Mouse (Mus musculus): ENCODE data around the gene Sptbn4.

Sptbn4 gene

DNA sequence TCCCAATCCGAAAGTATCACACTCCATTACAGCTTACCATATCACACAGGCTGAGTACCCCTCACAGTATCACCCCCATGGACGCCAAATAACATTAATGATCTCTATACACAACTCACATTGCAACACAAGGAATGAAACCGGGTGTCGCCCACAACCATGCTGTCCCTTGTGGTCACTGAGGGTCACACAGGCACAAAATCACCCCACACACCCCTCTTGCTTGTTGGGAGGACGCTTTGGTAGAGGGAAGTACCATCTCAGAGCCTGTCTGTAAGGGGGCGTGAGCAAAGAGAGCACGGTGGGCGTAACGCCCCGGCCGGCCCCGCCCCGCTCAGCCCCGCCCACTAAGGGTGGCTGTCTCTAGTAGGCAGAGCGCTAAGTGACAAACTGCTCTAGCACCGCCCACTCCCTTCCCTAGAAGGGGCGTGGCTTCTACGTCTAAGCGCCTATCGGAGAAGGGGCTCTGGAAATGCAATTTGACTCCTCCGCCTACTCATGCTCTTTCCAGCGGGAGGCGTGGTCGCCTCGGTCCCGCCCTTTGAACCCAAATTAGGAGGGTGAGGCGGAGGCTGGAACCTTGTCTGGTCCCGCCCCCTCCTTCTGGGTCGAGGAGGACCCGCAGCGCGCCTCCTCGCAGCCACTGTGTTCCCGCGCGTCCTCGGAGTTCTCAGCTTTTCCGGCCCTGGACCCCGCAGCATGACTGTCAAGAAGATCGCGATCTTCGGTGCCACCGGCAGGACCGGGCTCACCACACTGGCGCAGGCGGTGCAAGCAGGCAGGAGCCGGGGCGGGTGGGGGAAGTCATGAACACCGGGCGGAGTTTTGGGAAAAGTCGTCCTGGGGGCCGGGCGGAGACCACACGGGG is at the start of gene Sptbn4, which contains the start of gene Blvrb:
TSS of gene Sptbn4 (minus strand) at position 268 of the 868 bp plus-strand sequence.
TSS of gene Blvrb (plus strand) at position 560 of the 868 bp plus-strand sequence.
- peak; percentile 96 for DNase-seq (ENCODE audit: low spot score)

DNA sequence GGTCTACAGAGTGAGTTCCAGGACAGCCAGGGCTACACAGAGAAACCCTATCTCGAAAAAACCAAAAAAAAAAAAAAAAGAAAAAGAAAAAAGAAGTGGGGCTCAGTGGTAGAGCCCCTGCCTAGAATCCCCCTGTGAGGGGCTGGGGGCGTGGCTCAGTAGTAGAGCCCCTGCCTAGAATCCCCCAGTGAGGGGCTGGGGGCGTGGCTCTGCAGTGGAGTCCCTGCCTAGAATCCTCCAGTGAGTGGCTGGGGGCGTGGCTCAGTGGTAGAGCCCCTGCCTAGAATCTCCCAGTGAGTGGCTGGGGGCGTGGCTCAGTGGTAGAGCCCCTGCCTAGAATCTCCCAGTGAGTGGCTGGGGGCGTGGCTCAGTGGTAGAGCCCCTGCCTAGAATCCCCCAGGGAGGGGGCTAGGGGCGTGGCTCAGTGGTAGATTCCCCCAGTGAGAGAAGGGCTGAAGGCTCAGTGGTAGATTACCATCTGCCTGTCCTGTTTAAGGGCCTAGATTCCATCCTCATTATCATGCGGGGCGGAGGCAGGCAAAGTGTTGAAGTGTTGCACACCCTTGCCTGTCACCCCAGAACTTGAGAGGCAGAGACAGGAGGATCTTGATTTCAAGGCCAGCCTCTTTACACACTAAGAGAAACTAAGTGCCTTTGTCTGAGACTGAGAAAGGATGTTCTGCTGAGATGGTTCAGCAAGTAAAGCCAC is 47.3 kb upstream of the Sptbn4 start:
- DNase-seq (ENCODE audit: low spot score), result peak; percentile 36

DNA sequence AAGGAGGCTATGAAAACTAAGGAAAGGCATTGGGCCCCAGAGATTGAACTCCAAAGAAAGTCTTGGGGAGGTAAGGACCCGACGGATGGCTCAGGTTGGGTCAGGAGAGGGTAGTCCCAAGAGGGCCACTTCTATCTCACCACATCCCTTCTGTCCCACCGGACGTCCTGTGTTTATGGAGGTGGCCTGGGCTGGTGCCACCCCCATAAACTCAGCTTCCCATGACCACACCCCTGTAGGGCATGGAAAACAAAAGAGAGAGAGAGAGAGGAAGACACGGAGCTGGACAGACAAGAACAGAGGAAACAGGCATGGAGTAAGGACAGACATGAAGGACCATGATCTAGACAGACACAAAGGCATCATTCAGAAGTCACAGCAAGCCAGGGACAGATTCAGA is 46.0 kb upstream of the Sptbn4 start:
- no peak for DNase-seq (ENCODE audit: low spot score)

DNA sequence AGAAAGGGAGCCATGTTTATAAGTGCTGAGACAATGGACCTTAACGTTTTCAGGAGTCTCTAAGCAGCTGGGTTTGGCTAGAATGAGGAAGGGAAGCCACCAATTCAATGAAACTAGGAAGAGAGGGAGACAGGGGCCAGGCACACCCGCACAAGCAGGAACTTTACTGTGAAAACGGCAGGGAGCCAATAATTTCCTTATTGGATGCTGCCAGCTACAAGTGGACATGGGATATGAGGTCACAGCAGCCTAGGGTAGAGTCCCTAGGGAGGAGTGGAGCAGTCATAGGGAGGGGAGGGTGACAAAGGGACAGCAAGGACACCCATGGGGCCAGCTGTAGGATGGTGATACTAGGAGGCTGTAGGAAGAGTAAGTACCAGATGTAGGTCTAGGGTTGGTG is 45.5 kb upstream of the Sptbn4 start:
- DNase-seq (ENCODE audit: low spot score), result no peak

DNA sequence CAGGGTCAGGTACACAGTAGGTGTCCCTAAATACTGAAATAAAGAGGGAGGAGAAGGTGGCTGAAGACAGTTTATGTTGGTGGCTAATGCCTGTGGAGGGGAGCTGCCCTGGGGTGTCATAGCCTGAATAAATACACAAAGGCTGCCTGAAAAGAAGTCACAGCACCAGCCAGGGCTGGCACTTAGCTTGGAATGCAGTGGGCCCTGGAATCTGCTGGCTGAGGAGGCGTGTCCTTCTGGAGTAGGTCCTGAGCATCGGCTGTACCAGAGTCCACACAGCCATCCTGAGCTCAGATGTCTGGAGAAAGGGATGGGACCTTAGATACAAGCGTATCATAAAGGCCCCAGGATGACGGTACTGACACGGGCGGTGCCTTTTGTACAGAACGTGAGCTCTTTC is 44.4 kb upstream of the Sptbn4 start:
- DNase-seq (ENCODE audit: low spot score), result no peak

DNA sequence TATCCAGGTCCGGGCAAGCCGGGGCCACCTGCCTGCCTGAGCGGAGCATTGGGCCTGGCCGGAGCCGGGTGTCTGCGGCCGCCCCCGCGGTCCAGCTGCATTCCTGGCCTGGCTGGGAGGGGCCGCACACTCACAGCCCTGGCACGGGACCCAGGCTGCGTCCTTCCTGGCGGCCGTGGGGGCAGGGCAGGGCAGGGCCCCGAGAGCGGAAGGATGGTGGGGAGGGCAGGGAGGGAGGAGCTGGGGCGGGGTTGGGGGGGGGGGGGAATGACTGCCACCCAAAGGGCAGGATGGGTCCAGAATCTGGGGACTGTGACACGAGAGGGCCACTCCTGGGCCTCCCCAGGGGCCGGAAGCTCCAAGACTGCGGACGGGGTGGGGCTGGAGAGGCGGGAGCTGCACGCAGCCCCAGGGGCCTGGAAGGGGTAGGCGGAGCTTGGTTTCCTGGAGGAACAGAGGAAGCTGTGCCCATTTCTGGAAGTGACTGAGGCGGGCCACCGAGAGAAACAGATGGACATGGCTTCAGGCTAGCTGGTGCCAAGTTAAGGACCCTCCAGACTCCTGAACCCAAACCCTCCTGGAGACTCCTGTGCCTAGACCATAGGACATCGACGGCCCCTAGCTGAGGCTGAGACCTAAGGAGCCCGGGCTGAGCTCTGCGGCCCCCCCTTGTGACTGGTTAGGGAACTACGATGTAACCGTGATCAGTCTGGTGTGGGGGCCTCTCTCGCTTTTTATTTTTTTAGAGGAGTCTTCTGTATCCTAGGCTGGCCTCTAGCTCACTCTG is 43.2 kb upstream of the Sptbn4 start:
- DNase-seq (ENCODE audit: low spot score), result peak; percentile 87

DNA sequence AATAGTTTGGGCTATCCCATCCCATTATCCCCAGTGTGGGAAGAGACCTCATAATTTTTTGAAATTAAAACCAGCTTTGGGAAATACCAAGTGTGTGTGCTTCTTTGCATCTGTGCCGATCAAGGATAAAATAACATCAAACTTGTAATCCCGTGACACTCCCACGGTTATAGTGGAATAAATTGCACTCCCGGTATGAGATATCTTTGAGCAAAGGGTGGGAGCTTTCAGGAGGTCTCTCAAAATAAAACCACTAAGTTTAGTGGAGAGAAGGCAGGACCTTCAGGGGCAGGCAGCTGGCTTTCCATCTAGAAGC is 42.7 kb upstream of the Sptbn4 start:
- DNase-seq (ENCODE audit: low spot score), result no peak

DNA sequence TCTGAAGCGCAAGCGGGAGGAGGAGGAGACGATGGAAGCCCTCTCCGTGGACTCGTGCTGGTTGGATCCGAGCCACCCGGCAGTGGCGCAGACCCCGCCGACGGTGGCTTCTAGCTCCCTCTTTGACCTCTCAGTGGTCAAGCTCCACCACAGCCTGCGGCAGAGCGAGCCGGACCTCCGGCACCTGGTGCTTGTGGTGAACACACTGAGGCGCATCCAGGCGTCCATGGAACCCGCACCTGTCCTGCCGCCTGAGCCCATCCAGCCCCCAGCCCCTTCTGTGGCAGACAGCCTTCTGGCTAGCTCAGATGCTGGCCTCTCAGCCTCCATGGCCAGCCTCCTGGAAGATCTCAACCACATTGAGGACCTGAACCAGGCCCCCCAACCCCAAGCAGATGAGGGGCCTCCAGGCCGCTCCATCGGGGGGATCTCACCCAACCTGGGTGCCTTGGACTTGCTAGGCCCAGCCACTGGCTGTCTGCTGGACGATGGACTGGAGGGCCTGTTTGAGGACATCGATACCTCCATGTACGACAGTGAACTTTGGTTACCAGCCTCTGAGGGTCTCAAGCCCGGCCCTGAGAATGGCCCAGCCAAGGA is 41.9 kb upstream of the Sptbn4 start:
- no peak for DNase-seq (ENCODE audit: low spot score)

DNA sequence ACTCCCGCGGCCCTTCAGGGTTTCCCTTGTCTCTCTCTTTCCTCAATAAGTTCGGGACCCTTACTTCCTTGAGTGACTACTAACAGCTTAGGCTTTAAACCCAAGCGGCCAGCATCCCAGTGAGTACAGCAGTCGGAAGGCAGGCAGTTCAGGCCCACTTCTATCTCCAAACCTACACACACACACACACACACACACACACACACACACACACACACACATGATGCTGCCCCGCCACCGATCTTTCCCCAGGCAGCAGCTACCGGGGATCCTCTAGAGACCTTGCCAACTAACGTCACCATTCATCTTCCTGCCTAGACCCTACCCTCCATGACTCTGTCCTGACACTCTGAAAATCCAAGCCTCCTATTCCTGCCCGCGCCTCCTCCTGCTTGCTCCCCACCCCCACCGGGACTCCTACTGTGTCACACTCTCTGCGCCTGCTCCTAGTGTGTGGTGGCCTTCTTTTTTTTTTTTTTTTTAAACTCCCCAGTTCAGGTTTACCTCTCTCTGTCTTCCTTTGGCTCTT is 40.3 kb upstream of the Sptbn4 start:
- peak; percentile 69 for DNase-seq (ENCODE audit: low spot score)

DNA sequence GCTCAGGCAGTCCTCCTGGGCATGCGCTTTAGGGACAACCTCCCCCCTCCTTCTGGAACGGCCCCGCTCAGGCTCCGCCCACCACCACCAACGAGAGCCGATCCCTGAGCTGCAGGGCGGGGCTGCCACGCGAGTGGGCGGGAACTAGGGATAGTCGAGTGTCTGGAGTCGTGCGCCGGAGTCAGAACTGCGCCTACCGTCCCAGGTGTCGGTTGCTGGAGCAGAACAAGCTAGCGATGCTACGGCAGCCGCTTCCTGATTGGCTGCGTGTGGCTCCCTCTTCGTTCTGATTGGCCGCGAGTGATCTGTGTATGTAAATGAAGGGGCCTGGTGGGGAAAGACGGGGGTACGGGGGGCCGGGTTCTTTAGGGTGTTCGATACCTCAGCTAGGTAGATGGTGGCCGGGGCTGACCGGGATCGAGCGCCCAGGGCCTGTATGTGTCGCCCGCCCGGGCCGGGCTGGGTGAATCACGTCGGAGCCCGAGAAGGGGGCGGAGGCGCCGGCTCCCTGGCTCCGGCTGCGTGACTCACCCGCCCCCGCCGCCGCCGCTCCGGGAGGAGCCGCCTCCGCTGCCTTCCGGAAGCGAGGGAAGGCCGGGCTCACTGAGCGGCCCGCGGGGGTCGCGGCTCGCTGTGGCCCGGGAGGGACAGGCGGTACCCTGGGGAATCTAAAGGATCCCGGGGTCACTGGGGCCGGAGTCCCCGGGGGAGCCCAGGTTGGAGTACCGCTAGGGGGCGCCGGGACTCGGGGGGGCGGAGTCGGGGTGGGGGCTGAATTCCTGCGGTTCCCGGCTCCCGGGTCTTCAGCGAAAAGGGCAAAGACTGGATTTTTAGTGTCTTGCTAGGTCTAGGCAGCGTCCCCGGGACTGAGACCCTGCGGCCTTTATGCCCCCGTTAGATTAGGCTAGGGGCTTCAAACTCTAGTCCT is 39.5 kb upstream of the Sptbn4 start, which contains the start of gene Sertad1:
TSS of gene Sertad1 (plus strand) at position 141 of the 928 bp plus-strand sequence.
- peak; percentile 100 for DNase-seq (ENCODE audit: low spot score)

DNA sequence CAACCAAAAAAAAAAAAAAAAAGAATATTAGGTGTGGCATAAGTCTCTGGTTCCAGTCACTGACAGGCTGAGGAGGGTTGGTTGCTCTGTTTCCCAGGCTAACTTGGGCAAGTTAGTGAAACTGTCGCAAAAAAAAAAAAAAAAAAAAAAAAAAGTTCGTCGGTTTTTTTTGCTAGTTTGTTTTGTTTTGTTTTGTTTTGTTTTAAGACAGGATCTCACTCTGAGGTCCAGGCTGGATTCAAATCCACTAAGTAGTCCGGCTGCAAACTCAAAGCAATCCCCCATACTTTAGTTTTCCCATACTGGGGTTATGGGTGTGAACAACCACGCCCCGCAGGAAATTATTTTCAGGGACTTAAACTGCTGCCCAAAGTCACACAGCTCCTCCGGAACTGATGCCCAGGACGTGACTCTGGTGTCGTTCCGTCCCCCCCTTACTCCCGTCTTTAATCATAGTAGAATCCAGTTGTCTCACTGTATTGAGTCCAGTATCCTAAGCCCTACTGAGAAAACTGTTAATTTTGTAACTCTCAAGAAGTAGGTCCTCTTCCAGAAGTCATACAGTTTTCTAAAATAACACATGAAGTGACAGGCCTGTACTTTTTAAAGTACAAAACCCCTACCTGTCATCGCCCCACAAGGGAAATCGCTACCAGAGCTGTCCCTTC is 38.8 kb upstream of the Sptbn4 start:
- peak; percentile 40 for DNase-seq (ENCODE audit: low spot score)

DNA sequence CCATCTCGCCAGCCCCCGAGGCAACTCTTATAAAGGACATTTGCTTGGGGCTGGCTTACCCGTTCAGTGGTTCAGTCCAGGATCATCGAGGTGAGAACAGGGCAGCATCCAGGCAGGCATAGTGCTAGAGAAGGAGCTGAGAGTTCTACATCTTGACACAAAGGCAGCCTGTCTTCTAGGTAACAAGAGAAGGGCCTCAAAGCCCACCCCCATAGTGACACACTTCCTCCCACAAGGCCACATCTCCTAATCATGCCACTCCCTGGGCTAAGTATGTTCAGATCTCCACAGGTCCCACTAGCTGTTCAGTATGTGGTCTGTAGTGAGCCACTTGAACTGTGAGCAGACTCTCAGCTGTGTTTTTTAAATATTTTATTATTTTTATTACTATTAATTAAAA is 36.4 kb upstream of the Sptbn4 start:
- no peak for DNase-seq (ENCODE audit: low spot score)

DNA sequence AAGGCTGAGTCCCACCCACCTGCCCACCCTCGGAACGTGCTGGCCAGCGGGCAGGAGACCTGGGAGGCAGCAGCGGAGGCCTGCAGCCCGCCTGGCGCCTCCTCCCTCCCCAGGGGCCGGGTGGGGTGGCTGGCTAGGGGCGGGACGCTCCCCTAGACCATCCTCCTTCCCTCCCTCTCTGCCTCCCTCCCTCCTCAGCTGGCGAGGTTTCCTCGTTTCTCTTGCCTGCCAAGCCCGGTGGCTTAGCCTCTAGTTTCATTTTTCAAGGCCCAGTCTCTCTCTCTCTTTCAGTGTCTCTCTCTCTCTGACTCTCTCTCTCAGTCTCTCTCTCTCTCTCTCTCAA is 34.1 kb upstream of the Sptbn4 start:
- peak; percentile 88 for DNase-seq (ENCODE audit: low spot score)

DNA sequence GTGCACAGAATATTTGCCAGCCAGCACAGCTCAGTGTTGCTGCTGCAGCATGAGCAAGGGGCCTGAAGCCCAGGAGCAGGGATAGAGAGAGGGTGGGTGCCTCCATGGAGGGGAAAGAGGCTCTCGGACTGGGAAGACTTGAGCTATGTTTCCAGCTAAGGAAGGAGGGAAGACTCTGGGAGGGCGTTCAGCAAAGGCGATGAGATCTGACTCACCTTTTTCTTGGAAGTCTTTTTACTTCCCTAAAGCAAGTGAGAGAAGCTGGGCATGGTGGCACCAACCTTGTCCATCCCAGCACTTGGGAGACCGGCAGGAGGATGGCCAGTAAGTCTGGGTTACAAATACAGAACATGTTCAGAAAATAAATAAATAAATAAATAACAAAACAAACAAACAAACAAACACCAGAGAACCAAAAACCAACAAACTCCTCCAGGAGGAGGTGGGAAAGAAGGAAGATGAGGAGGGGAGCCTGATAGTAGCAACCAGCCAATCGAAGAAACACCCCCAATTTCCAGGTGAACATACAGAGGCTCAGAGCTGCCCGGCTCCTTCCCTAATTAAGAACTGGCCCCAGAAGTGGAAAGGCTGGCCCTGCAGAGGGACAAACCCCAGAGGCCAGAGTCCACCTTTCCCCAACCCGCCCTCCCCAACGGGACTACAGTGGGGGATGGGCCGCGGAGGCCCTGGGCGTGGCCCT is 33.6 kb upstream of the Sptbn4 start:
- DNase-seq (ENCODE audit: low spot score), result no peak

DNA sequence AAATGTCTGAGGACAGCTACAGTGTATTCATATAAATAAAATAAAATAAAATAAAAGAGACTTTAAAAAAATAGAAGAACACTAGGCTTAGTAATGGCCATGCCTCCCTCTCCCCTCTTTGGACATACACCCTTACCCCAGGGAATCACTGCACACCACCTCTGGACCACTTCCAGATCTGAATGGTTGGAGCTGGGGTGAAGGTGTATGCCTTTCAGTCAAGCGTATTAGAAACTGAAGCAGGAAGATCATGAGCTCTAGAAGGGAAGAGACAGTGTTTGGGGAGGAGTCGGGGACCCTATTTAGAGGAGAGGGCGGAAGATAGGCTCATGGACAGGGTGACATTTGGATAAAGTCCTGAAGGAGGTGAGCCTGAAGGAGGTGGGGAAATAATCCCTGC is 33.0 kb upstream of the Sptbn4 start:
- no peak for DNase-seq (ENCODE audit: low spot score)

DNA sequence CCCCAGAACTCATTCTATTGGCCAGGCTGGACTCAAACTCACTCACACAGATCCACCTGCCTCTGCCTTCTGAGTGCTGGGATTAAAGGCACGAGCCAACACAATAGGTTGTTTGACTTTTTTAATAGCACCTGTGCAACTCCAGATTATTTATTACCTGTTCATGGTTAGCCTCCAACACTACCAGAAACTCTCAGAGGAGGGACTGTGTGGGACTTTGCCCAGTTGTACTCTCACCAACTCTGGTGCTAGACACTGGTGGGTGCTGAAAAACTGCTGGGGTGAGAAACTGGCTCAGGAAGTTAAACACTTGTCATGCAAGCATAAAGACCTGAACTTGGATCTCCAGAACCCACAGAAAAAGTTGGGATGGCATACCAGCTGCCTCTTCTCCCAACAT is 32.3 kb upstream of the Sptbn4 start:
- DNase-seq (ENCODE audit: low spot score), result no peak

DNA sequence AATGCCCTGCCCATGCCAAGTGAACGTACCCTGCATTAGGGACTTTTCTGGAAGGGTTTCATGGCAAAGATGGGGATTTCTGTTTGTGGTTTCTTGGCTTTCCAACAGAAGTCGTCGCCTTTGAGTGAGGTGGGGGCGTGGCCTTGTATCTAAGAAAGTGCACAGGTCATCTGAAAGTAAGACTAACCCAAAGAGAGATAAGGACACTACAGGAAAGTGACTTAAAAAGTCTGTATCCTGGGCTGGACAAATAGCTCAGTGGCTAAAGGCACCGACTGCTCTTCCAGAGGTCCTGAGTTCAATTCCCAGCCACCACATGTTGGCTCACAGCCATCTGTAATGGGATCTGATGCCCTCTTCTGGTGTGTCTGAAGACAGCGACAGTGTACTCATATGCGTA is 31.1 kb upstream of the Sptbn4 start:
- no peak for DNase-seq (ENCODE audit: low spot score)

DNA sequence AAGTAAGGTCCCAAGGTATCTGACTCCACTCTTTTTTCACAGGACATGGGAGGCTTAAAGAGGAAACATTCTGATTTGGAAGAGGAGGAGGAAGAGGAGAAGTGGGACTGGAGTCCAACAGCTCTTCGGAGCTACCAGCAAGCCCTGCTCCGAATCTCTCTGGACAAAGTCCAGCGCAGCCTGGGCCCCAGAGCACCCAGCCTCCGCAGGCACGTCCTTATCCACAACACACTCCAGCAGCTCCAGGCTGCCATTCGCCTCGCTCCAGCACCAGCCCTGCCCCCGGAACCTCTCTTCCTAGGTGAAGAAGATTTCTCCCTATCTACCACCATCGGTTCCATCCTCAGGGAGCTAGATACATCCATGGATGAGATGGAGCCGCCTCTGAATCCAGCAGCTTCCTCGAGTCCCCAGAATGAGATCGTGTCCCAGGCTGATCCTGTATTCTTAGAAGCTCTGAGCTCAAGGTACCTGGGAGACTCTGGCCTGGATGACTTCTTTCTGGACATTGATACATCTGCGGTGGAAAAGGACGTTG is 28.7 kb upstream of the Sptbn4 start:
- DNase-seq (ENCODE audit: low spot score), result no peak

DNA sequence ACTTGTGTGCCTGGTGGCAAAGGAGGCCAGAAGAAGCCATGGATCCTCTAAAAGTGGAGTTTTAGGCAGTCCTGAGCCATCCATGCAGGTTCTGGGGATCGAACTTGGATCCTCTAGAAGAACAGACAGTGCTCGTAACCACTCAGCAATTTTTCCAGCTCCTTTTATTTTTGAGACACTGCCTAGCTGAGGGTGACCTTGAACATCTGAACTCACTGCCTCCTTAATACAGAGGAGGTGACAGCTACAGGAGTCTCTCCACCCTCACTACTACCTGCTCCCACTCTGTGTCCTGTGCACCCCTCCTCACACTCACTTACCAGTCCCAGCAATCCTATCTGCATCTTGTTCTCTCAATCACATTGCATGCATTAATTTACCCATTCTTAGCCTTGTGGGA is 28.1 kb upstream of the Sptbn4 start:
- DNase-seq (ENCODE audit: low spot score), result no peak
